Comparison of ENCODE assay signal across 21 mouse cellular contexts in the genomic region with DNA sequence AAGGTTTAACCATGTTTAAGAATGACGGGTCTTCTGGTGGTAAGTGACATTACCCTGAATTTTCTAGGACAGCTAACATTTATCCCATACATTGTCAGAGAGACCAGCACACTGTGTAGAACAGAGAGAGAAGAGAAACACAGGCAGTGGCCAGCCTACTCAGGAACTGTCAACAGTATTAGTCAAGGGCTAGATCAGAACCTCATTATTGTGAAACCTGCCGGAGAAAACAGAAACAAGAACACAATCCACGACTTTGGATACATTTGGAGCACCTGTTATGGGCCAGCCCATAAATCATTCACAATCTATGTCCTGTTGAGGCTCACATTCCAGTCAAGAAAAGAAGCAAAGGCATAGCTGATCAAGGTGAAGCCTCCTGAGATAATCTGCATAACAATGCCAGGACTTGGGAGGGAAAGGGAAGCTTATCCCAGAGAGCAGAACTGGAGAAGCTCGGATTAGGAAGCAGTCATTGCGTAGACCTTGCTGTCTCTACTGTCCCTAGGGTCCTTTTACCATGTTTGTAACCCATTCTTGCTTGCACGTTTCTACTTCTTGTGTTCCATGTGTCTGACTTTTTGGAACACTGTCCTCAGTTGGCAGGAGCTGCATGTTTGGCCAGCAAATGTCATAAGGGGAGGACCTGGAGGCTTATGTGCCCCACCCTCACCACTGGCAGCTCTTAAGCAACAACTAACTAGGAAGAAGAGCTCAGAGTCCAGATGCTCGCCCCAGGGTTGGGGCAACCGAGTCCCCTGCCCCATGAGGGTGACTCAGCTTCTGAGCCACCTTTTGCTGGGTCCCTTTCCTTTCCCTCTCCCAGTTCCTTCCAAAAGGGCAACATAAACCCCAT.
DNase-seq lines count a peak whose midpoint lies in the region; ATAC-seq and TF ChIP-seq lines count a peak whose summit lies in the region.
"Had no signal": no experiment of that assay in that cellular context is flagged by ENCODE, and none has a peak within 500 bp of the region (broad histone marks: within the 10 kb centered on the region; RNA-seq: fewer than 3 reads in every experiment).

No protein-coding gene starts in this region.

- H3K36me3 ChIP-seq in intestine, embryonic 16.5 days (ENCODE audit: control insufficient read depth, insufficient read depth, low read length) = no peaks in the 10 kb centered on the region
- no peaks in the 10 kb centered on the region for H3K36me3 ChIP-seq in intestine, postnatal 0 days (ENCODE audit: control insufficient read depth, insufficient read depth)
- no peaks in the 10 kb centered on the region for H3K36me3 ChIP-seq in midbrain, embryonic 15.5 days (replicated peaks)
- H3K36me3 ChIP-seq: embryonic facial prominence, embryonic 10.5 days; heart, embryonic 15.5 days had no signal

- H3K27me3 ChIP-seq in intestine, embryonic 16.5 days (replicated peaks; ENCODE audit: control insufficient read depth, insufficient read depth, low read length) = no peaks in the 10 kb centered on the region
- H3K27me3 ChIP-seq in intestine, postnatal 0 days (replicated peaks; ENCODE audit: control insufficient read depth, insufficient read depth, low read length) = no peaks in the 10 kb centered on the region
- H3K27me3 ChIP-seq in midbrain, embryonic 15.5 days (replicated peaks) = no peaks in the 10 kb centered on the region
- H3K27me3 ChIP-seq: forebrain, embryonic 13.5 days; heart, embryonic 15.5 days; hindbrain, embryonic 13.5 days had no signal

- TF ChIP-seq CTCF in intestine, postnatal 0 days (IDR thresholded peaks at IDR 0.05; ENCODE audit: low read depth) = no peak

- H3K9me3 ChIP-seq in intestine, embryonic 16.5 days (ENCODE audit: control insufficient read depth, low read length) = no peaks in the 10 kb centered on the region
- no peaks in the 10 kb centered on the region for H3K9me3 ChIP-seq in intestine, postnatal 0 days (ENCODE audit: control insufficient read depth)
- no peaks in the 10 kb centered on the region for H3K9me3 ChIP-seq in midbrain, embryonic 15.5 days
- H3K9me3 ChIP-seq: embryonic facial prominence, embryonic 10.5 days; forebrain, embryonic 13.5 days; heart, embryonic 15.5 days; hindbrain, embryonic 13.5 days; limb, embryonic 10.5 days had no signal

- no peaks in the 10 kb centered on the region for H3K4me1 ChIP-seq in intestine, embryonic 16.5 days (ENCODE audit: control insufficient read depth, insufficient read depth, low read length)
- H3K4me1 ChIP-seq in intestine, postnatal 0 days (replicated peaks; ENCODE audit: control insufficient read depth, insufficient read depth, low read length) = no peaks in the 10 kb centered on the region
- no peaks in the 10 kb centered on the region for H3K4me1 ChIP-seq in midbrain, embryonic 15.5 days
- H3K4me1 ChIP-seq: embryonic facial prominence, embryonic 10.5 days; forebrain, embryonic 13.5 days; heart, embryonic 15.5 days; hindbrain, embryonic 13.5 days; limb, embryonic 10.5 days had no signal

- H3K9ac ChIP-seq in intestine, embryonic 16.5 days (ENCODE audit: low read depth, low read length) = no peak overlapping the region
- H3K9ac ChIP-seq in intestine, postnatal 0 days (ENCODE audit: low read depth, low read length) = no peak overlapping the region
- no peak overlapping the region for H3K9ac ChIP-seq in midbrain, embryonic 15.5 days
- H3K9ac ChIP-seq: forebrain, embryonic 13.5 days; heart, embryonic 15.5 days; hindbrain, embryonic 13.5 days; liver, embryonic 14.5 days had no signal

- WGBS in intestine, embryonic 16.5 days = 73% methylated on average over 8 of the region's 8 CpGs
- 64% methylated on average over 8 of the region's 8 CpGs for WGBS in intestine, postnatal 0 days
- 83% methylated on average over 8 of the region's 8 CpGs for WGBS in midbrain, embryonic 15.5 days

- peak; percentile 29 for DNase-seq in gastrocnemius, adult 18-20 months (ENCODE audit: low spot score)
- no peak for DNase-seq in gastrocnemius, postnatal 10 days
- peak; percentile 76 for DNase-seq in adipocyte (ENCODE audit: low spot score)
- peak; percentile 67 for DNase-seq in skeletal muscle tissue, adult 2 months (ENCODE audit: low read depth, low spot score)
- no peak for DNase-seq in yolk sac, embryonic 10.5 days (ENCODE audit: low spot score)
- DNase-seq: cerebellum, postnatal 25 days; kidney, adult 18-20 months; kidney, postnatal 10 days; thymus, postnatal 4 days had no signal

- H3K4me2 ChIP-seq in intestine, embryonic 16.5 days (ENCODE audit: low read depth, low read length) = no peak overlapping the region
- no peak overlapping the region for H3K4me2 ChIP-seq in intestine, postnatal 0 days (replicated peaks; ENCODE audit: low read depth)
- H3K4me2 ChIP-seq in midbrain, embryonic 15.5 days = no peak overlapping the region
- H3K4me2 ChIP-seq: forebrain, embryonic 13.5 days; heart, embryonic 15.5 days; hindbrain, embryonic 13.5 days had no signal

- ATAC-seq in intestine, embryonic 16.5 days = peak; percentile 76
- ATAC-seq in intestine, postnatal 0 days = no peak
- no peak for ATAC-seq in midbrain, embryonic 15.5 days (replicated peaks)
- ATAC-seq: forebrain, embryonic 13.5 days; lung, postnatal 0 days; midbrain, embryonic 16.5 days had no signal

- H3K4me3 ChIP-seq in intestine, embryonic 16.5 days (ENCODE audit: low read length) = no peak overlapping the region
- H3K4me3 ChIP-seq in intestine, postnatal 0 days (ENCODE audit: low read depth, low read length) = no peak overlapping the region
- no peak overlapping the region for H3K4me3 ChIP-seq in midbrain, embryonic 15.5 days
- H3K4me3 ChIP-seq: embryonic facial prominence, embryonic 10.5 days; forebrain, embryonic 13.5 days; heart, embryonic 15.5 days; hindbrain, embryonic 13.5 days; layer of hippocampus, adult 2 months; limb, embryonic 10.5 days had no signal

- H3K27ac ChIP-seq in intestine, embryonic 16.5 days (ENCODE audit: low read length) = no peak overlapping the region
- no peak overlapping the region for H3K27ac ChIP-seq in intestine, postnatal 0 days (ENCODE audit: low read depth, low read length)
- H3K27ac ChIP-seq in midbrain, embryonic 15.5 days = no peak overlapping the region
- H3K27ac ChIP-seq: embryonic facial prominence, embryonic 10.5 days; forebrain, embryonic 13.5 days; heart, embryonic 15.5 days; hindbrain, embryonic 13.5 days; layer of hippocampus, adult 2 months; limb, embryonic 10.5 days; liver, embryonic 14.5 days had no signal

Comparison
In these comparisons a context has a peak if more than half of its experiments do, and no peak if none do; other contexts are left out.
1. DNase-seq: peak in gastrocnemius, adult 18-20 months (single experiment), adipocyte (single experiment) and skeletal muscle tissue, adult 2 months (single experiment); none in gastrocnemius, postnatal 10 days (single experiment) and yolk sac, embryonic 10.5 days (single experiment).